Mouse (Mus musculus): ENCODE measurements around the gene Psmc5.
"Not testable (repeated sequence)": the region's sequence is repeated elsewhere in the genome, so short reads cannot be mapped to it uniquely, and the experiment has no call there.

Gene Psmc5

DNA sequence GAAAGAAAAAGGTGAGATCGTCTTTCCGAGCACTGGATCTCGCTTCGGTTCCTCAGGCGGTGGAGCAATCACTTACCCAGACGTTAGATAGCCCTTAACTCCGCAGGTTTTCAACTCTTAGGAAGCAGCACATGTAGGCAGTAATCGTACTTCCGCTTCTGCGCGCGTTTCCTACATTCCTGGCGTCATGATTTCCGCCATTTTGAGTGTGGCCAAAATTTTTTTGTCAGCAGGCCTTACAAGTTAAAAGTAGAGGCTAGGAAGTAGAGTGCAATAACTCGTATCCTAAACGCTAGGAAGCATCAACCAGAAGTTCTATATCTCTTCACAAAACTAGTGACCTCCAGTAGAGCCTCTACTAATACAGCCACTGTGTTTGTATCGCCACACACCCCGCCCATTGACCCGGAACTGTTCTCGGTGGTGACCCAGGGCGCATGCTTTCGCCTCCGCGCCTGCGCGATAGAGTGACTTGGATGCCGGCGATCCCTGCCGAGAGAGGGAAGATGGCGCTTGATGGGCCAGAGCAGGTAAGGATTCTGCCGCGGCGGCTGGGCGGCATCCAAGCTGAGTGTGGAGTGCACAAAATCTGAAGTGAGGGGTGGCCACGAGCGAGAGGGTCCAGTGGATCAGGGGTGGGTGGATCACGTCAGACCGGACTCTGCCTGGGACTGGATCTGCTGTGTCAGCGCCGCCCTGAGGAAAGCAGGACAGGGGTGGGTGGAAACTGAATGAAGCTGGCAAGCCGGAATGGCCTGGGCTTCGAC lies at the start of gene Psmc5, which contains the start of gene Ftsj3:
Gene Psmc5 (plus strand): TSS at position 470 of the 767 bp plus-strand sequence.
Gene Ftsj3 (minus strand): TSS at position 395 of the 767 bp plus-strand sequence.
- DNase-seq (ENCODE audit: low read depth, low spot score) = peak; percentile 91

GRCm38 (mm10) chr11:106212771-106213170 lies 43.2 kb upstream of the Psmc5 start:
- DNase-seq (ENCODE audit: low read depth, low spot score) = no peak

DNA sequence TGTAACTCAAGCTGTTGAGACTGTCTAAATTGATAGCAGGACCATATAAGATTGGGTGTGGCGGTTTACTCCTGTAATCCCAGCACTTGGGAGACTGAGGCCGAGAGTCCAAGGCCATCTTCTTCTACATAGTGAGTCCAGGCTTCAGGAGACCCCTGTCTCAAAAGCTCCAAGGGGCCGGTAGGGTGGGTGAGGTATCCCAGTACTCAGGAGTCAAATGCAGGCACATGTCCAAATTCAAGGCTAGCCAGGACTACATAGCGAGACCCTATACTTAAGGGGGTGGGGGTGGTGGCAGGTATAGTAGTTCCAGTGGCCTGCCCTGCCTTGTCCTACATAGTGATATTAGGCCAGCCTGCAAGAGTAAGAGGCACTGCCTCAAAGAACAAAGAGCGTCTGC lies 41.1 kb upstream of the Psmc5 start:
- DNase-seq (ENCODE audit: low read depth, low spot score) = no peak

DNA sequence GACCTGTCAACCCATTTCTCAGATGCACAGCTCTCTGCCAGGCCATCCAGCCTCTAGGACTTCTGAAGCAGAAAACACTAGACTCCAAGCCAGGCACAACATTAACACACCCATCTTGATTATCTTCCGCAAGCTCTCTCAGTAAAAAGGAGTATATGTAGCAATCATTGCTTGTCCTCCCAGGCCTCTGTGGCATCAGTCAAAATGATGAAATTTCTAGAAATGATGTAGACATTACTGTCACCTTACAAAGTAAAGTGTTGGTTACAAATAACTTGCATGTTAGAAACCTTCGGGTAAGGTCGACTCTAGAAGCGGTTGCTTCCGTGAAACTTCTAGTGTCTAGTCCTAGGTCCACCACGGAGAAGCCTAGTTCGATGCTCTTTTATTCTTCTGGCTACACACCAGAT lies 40.5 kb upstream of the Psmc5 start:
- DNase-seq (ENCODE audit: low read depth, low spot score) = no peak

- DNase-seq (ENCODE audit: low read depth, low spot score) = peak; percentile 100
Observed at GRCm38 (mm10) chr11:106215927-106216729, 39.8 kb upstream of the Psmc5 start, which contains the start of gene Ccdc47. TSS of gene Ccdc47 (minus strand) at chr11:106216344.

GRCm38 (mm10) chr11:106216730-106217490 lies 39.0 kb upstream of the Psmc5 start, which contains the start of gene Ddx42:
TSS of gene Ddx42 (plus strand) at chr11:106216926.
- DNase-seq (ENCODE audit: low read depth, low spot score) = peak; percentile 97

GRCm38 (mm10) chr11:106220603-106221002 lies 35.4 kb upstream of the Psmc5 start:
- no peak for DNase-seq (ENCODE audit: low read depth, low spot score)

DNA sequence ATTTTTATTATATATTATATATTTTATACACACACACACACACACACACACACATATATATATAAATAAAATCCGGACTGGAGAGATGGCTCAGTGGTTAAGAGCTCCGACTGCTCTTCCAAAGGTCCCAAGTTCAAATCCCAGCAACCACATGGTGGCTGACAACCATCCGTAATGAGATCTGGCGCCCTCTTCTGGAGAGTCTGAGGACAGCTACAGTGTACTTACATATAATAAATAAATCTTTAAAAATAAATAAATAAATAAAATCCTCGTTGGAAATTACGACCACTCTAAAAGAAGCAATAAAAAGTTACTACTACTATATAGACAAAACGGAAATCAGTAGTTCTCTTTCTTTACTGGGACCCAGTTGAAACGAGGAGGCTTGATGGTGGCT lies 22.0 kb upstream of the Psmc5 start:
- DNase-seq (ENCODE audit: low read depth, low spot score) = not testable (repeated sequence)

DNA sequence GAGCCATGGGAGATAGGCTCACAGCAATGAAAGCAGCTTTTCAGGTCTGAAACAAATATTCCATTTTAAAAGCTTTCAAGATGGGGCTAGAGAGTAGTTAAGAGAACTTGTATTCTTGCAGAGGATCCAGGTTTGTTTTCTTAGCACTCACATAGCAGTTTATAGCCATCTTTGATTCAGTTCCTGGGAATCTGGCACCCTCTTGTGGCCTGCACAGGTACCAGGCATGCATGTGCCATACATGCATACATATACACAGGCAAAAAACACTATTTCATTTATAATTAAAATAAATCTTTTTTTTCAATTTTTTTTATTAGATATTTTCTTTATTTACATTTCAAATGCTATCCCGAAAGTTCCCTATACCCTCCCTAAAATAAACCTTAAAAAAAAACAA lies 9.1 kb upstream of the Psmc5 start:
- DNase-seq (ENCODE audit: low read depth, low spot score) = no peak

DNA sequence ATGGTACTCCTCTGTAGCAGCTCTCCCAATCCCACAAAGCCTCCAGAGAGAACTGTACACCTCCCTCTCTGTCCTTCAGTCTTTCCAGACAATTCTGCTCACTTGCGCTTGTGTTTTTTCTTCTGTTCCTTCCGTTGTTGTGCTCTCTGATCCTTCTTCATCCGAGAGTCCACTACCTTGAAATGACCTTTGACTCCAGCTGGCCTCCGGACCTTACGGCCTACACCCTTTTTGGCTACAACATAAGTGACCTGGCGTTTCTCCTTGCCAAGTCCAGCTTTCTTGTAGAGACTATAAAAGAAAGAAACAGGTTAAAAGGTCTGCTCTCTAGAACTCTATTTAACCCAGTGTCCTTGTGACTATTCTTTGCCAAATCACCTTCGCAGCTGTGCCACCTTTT lies 6.6 kb upstream of the Psmc5 start:
- no peak for DNase-seq (ENCODE audit: low read depth, low spot score)

DNA sequence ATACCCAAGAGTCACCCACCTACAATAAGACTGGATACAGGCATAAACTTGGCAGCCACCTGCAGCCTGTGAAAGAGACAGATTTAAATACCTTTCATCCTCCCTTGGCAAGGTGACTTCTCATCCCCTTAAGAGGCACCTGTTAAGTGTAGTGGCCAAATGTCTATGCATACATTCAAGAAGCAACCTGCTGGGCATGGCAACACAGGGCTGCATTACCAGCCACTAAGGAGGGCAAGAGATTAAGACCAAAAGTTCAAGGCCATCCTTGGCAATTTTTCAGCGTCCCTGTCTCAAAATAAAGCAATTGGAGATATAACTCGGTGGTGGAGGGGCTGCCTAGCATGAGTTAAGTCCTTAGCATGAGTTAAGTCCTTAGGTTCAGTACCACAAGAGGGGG lies 1.2 kb upstream of the Psmc5 start:
- no peak for DNase-seq (ENCODE audit: low read depth, low spot score)

DNA sequence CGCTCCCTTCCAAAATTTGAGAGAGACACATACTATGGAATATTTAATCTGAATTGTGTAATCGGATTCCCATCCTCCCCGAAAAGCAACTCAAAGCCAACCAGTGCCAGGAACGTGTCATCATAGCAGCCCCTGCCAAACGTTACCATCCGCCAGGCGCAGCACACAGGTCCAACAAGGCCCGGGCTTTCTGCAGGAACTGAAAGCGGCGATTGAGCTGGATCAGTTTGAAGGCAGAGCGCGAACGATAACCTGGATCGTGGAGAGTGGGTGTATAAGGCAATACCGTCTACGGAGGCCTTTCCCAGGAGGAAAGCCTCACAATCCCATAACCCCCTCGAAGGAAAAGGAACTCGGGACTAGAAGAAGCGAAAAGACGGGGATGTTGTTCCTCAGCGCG lies 780 bp upstream of the Psmc5 start:
- no peak for DNase-seq (ENCODE audit: low read depth, low spot score)

DNA sequence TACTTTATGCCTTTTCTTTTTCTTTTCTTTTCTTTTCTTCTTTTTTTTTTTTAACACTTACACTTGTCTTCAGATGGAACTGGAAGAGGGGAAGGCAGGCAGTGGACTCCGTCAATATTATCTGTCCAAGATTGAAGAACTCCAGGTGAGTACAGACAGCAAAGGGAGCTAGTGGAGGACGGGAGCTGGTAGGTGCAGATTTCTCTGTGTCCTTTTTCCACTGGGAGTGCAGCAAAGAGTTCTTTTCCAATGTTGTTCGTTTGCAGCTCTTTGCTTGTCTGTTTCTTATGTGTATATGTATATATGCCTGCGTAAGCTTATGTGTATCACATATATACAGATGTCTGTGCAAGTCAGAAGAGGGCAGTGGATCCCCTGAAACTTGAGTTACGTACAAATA lies 821 bp downstream of the Psmc5 start:
- no peak for DNase-seq (ENCODE audit: low read depth, low spot score)

DNA sequence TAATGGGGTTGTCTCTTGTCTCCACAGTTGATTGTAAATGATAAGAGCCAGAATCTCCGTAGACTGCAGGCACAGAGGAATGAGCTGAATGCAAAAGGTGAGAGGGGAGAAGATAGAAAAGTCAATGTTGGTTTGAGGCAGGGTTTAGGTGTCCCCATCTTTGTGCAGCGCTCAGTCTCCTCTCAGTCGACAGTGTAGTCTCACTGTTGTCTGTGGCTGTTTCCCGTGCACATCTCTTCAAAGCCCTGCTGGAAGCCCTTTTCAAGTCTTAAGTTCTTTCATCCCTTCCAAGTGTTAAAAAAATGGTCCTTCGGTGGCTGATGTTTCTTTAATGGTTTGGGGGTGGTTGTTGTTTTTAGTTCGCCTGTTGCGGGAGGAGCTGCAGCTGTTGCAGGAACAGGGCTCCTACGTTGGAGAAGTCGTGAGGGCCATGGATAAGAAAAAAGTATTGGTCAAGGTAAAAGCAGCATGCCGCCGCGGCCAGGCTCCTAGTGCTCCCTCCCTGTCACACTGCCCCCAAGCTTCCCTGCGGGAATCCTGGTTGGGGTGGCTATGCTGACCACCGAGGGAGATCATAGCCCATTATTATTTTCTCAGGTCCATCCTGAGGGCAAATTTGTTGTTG lies 5.0 kb downstream of the Psmc5 start:
- no peak for DNase-seq (ENCODE audit: low read depth, low spot score)

- DNase-seq (ENCODE audit: low read depth, low spot score) = no peak
Observed at GRCm38 (mm10) chr11:106263963-106264362, 8.0 kb downstream of the Psmc5 start.

DNA sequence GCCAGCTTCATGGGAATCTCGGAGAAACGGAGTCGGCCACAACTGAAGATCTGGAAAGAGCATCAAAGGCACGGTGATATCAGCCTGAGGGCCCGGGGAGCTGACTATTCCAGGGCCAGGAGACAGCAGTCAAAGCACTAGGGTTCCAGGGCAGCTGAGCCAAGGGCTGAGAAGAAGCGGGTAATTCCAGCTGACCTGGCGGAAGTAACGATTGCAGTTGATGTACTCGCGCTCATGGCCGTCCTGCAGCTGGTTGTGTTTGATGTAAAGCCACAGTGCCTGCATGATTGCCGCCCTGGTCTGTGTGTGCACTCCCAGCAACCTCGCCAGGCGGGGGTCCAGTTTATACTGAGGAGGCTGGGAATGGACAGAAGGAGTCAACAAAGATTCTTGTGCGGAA lies 9.0 kb downstream of the Psmc5 start:
- DNase-seq (ENCODE audit: low read depth, low spot score) = no peak

DNA sequence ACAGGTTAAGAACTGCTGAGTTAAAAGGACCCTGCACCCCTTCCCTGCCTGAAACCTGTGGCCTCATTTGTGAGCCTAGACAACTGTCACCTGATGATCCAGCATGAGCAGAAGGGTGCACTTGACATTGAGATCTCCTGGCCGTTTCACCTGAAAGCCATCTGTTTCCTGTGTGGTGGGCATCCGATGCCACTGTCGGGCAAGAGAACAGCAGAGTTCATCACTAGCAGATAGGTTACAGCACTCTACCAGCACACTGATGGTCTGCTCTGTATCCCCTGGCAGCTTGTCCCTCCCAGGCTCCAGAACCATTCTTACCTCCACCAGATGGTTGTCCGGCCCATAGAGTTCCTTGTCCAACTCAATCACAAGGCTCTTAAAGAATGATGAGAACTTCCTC lies 9.6 kb downstream of the Psmc5 start:
- DNase-seq (ENCODE audit: low read depth, low spot score) = no peak

GRCm38 (mm10) chr11:106266431-106266830 lies 10.5 kb downstream of the Psmc5 start:
- no peak for DNase-seq (ENCODE audit: low read depth, low spot score)

- peak; percentile 26 for DNase-seq (ENCODE audit: low read depth, low spot score)
Observed at GRCm38 (mm10) chr11:106267311-106267852, 11.4 kb downstream of the Psmc5 start.

DNA sequence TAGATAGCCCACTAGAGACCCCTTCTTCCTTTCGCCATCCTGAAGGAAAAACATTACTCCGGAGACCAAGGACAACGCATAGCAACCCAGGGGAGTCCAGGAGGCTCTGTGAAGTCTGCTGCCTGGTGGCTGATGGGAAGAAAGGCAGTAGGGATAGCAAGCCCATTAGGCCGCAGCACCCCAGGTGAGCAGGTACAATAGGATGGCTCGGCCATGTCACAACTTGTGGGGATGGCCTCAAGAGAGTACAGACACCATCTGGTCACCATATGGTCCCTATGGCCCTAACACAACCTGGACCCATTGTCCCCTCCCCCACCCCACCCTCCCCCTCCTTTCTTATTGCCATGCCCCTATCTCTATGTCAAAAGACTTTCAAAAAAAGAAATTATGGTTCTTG lies 11.9 kb downstream of the Psmc5 start:
- no peak for DNase-seq (ENCODE audit: low read depth, low spot score)
